Mouse (Mus musculus) forebrain, embryonic 15.5 days (tissue): ENCODE data around the gene Hsf3. TPM values are rescaled to one million over a fixed set of nuclear protein-coding genes. Genes with fewer than 3 reads are reported as not detected.

Experiments used
- polyA plus RNA-seq: library from polyadenylated mRNA; unstranded; fragments of >200 nt; fragmentation: Nextera tagmentation; extraction: Ambion mirVana; gene quantifications from 2 replicates; pipeline ENCODE4 v1.2.1, GENCODE M21; 2015

Hsf3 gene
- polyA plus RNA-seq, 1 experiment from 2014 or later, result not detected

Other genes starting within 250 kb of the Hsf3 start
- not detected in 2 replicates for gene Vsig4, start 162.9 kb downstream of the Hsf3 start, polyA plus RNA-seq
- 2.1 and 2.6 TPM in 2 replicates for gene Heph, start 935 bp downstream of the Hsf3 start, polyA plus RNA-seq